Mouse (Mus musculus) spleen, adult 12 weeks (tissue): ENCODE data around the gene Rsf1.

Experiments used
- DNase-seq: peaks from one replicate; pipeline ENCODE4 v3.0.0; 2022; ENCODE audit warnings: low spot score

Rsf1 gene

GRCm38 (mm10) chr7:97725401-97725800 is 145.7 kb downstream of the Rsf1 start:
- DNase-seq = no peak

- no peak for DNase-seq
These were observed 146.4 kb downstream of the Rsf1 start for GRCm38 (mm10) chr7:97726080-97726479.

GRCm38 (mm10) chr7:97726778-97727177 is 147.1 kb downstream of the Rsf1 start:
- no peak for DNase-seq

- no peak for DNase-seq
These were observed 149.3 kb downstream of the Rsf1 start for GRCm38 (mm10) chr7:97728666-97729614.

GRCm38 (mm10) chr7:97730427-97730826 is 150.7 kb downstream of the Rsf1 start:
- DNase-seq = no peak

GRCm38 (mm10) chr7:97733606-97734005 is 153.9 kb downstream of the Rsf1 start:
- DNase-seq = no peak

GRCm38 (mm10) chr7:97735021-97735420 is 155.3 kb downstream of the Rsf1 start:
- DNase-seq = no peak

- DNase-seq = no peak
These were observed 156.3 kb downstream of the Rsf1 start for GRCm38 (mm10) chr7:97735886-97736420.

GRCm38 (mm10) chr7:97737256-97737637 is 157.6 kb downstream of the Rsf1 start:
- no peak for DNase-seq

- peak; percentile 78 for DNase-seq
These were observed 158.2 kb downstream of the Rsf1 start, which contains the start of gene Aqp11 for GRCm38 (mm10) chr7:97737638-97738456. Gene Aqp11 (minus strand): TSS chr7:97738289.

- DNase-seq = no peak
These were observed 161.3 kb downstream of the Rsf1 start for GRCm38 (mm10) chr7:97740948-97741347.

GRCm38 (mm10) chr7:97741756-97742291 is 162.1 kb downstream of the Rsf1 start:
- DNase-seq = no peak
